Mouse (Mus musculus): ENCODE results near the gene Gm20715. TPM values are rescaled to one million over a fixed set of nuclear protein-coding genes. Genes with fewer than 3 reads are reported as not detected.

Gene Gm20715
- total RNA-seq, 2 experiments from 2014 or later = 0.18 to 0.19 TPM

GRCm38 (mm10) chr7:6381431-6381830 is 28.6 kb upstream of the Gm20715 start:
- intact Hi-C loops (cut with DNase I) = no loop called here
- TF ChIP-seq CTCF (IDR thresholded peaks at IDR 0.05) = peak; percentile 22
- Histone ChIP-seq H3K4me3 (no peak overlapping the region), H3K27ac (no peak overlapping the region)
- no peak for DNase-seq (ENCODE audit: extremely low spot score in 1 of 2, low spot score in 2 of 2)

- H3K27ac ChIP-seq = 0 out of 2 replicates have a peak within 1 kb of the TSS, but pooled peaks have one; percentile 58
- no peak; the same call in 1 of the 2 replicates for TF ChIP-seq CTCF (IDR thresholded peaks at IDR 0.05)
- intact Hi-C loops (cut with DNase I) = loop anchor here (1.0 to 2.0 kb wide), 2 partner anchors 15 to 20 kb away; partner anchors contain the start of genes Smim17 and Zfp78
- peak within 1 kb of the TSS; percentile 57 for H3K4me3 ChIP-seq
- peak; percentile 87 to 89 for DNase-seq (ENCODE audit: extremely low spot score in 1 of 2, low spot score in 2 of 2)
These were observed 27.0 kb upstream of the Gm20715 start, which contains the start of gene Zfp28 for GRCm38 (mm10) chr7:6383044-6383455. Gene Zfp28, plus strand, starts transcription at chr7:6383295.

- no peak for TF ChIP-seq CTCF (IDR thresholded peaks at IDR 0.05)
- no peak overlapping the region for H3K27ac ChIP-seq
- peak overlapping the region; percentile 57; the same call in 1 of the 2 replicates for H3K4me3 ChIP-seq
- DNase-seq (ENCODE audit: extremely low spot score in 1 of 2, low spot score in 2 of 2) = no peak
- intact Hi-C loops (cut with DNase I) = no loop called here
These were observed 26.1 kb upstream of the Gm20715 start for GRCm38 (mm10) chr7:6384011-6384410.

- intact Hi-C loops (cut with DNase I) = no loop called here
- TF ChIP-seq CTCF (IDR thresholded peaks at IDR 0.05) = no peak
- DNase-seq (ENCODE audit: extremely low spot score in 1 of 2, low spot score in 2 of 2) = no peak
- no peak overlapping the region for H3K4me3 ChIP-seq
- no peak overlapping the region for H3K27ac ChIP-seq
These were observed 23.1 kb upstream of the Gm20715 start for GRCm38 (mm10) chr7:6386995-6387394.

- Histone ChIP-seq H3K27ac (no peak overlapping the region), H3K4me3 (no peak overlapping the region)
- no peak for TF ChIP-seq CTCF (IDR thresholded peaks at IDR 0.05)
- intact Hi-C loops (cut with DNase I) = no loop called here
- DNase-seq (ENCODE audit: extremely low spot score in 1 of 2, low spot score in 2 of 2) = no peak
These were observed 21.1 kb upstream of the Gm20715 start for GRCm38 (mm10) chr7:6388971-6389370.

GRCm38 (mm10) chr7:6389449-6389848 is 20.6 kb upstream of the Gm20715 start:
- H3K27ac ChIP-seq = no peak overlapping the region
- H3K4me3 ChIP-seq = no peak overlapping the region
- intact Hi-C loops (cut with DNase I) = no loop called here
- TF ChIP-seq CTCF (IDR thresholded peaks at IDR 0.05) = peak; percentile 5
- no peak for DNase-seq (ENCODE audit: extremely low spot score in 1 of 2, low spot score in 2 of 2)

- peak; percentile 68 to 73 for DNase-seq (ENCODE audit: extremely low spot score in 1 of 2, low spot score in 2 of 2)
- intact Hi-C loops (cut with DNase I) = loop anchor here (1.0 kb wide), 1 partner anchor 15 kb away; the partner anchor contains the start of gene Zfp28
- H3K27ac ChIP-seq = peak within 1 kb of the TSS; percentile 81
- no peak for TF ChIP-seq CTCF (IDR thresholded peaks at IDR 0.05)
- peak within 1 kb of the TSS; percentile 61 for H3K4me3 ChIP-seq
These were observed 11.8 kb upstream of the Gm20715 start, which contains the start of gene Smim17 for GRCm38 (mm10) chr7:6397996-6398975. Gene Smim17, plus strand, starts transcription at chr7:6398715.

GRCm38 (mm10) chr7:6414626-6415441 is 4.8 kb downstream of the Gm20715 start:
- Histone ChIP-seq H3K4me3 (peak overlapping the region; percentile 47), H3K27ac (peak overlapping the region; percentile 59; the same call in 1 of the 2 replicates)
- TF ChIP-seq CTCF (IDR thresholded peaks at IDR 0.05) = no peak
- intact Hi-C loops (cut with DNase I) = no loop called here
- DNase-seq (ENCODE audit: extremely low spot score in 1 of 2, low spot score in 2 of 2) = peak; percentile 20 to 53

- TF ChIP-seq CTCF (IDR thresholded peaks at IDR 0.05) = no peak
- no peak overlapping the region; the same call in 1 of the 2 replicates for H3K27ac ChIP-seq
- intact Hi-C loops (cut with DNase I) = no loop called here
- H3K4me3 ChIP-seq = peak overlapping the region; percentile 47
- DNase-seq (ENCODE audit: extremely low spot score in 1 of 2, low spot score in 2 of 2) = no peak
These were observed 5.3 kb downstream of the Gm20715 start for GRCm38 (mm10) chr7:6415442-6415787.

- intact Hi-C loops (cut with DNase I) = loop anchor here (1.0 kb wide), 1 partner anchor 42 kb away; no protein-coding TSS in a partner anchor
- H3K27ac ChIP-seq = no peak overlapping the region
- no peak overlapping the region for H3K4me3 ChIP-seq
- no peak for TF ChIP-seq CTCF (IDR thresholded peaks at IDR 0.05)
- DNase-seq (ENCODE audit: extremely low spot score in 1 of 2, low spot score in 2 of 2) = peak; percentile 44 to 49
These were observed 9.8 kb downstream of the Gm20715 start for GRCm38 (mm10) chr7:6419894-6420293.

GRCm38 (mm10) chr7:6429381-6429780 is 19.3 kb downstream of the Gm20715 start:
- intact Hi-C loops (cut with DNase I) = no loop called here
- no peak overlapping the region for H3K27ac ChIP-seq
- H3K4me3 ChIP-seq = no peak overlapping the region
- peak; percentile 16 for TF ChIP-seq CTCF (IDR thresholded peaks at IDR 0.05)
- DNase-seq (ENCODE audit: extremely low spot score in 1 of 2, low spot score in 2 of 2) = no peak
